21 mouse cellular contexts compared by ENCODE assay signal in the genomic region with DNA sequence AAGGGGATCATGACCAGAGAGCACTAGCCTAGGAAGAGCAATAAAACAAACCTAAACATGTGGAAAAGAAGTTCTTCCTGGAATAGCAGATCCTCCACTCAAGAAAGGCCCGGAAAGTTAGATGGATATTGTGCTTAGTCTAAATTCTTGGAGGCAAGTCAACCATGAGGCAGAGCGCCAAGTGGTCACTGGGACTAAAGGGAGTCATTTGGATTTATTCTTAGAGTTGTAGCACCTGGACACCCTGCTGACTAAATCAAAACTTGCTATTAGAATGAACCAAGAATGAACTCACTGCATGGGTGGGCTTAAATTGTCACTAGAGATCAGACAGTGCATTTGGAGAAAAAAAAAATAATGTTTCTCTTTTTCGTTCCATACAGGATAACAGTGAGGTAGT.
"Had no signal": no experiment of that assay in that cellular context is flagged by ENCODE, and none has a peak within 500 bp of the region (broad histone marks: within the 10 kb centered on the region; RNA-seq: fewer than 3 reads in every experiment).

No protein-coding gene starts in this region.

- H3K4me2 ChIP-seq: intestine, embryonic 15.5 days; liver, embryonic 12.5 days; liver, embryonic 15.5 days; midbrain, embryonic 12.5 days; midbrain, embryonic 15.5 days; neural tube, embryonic 12.5 days; neural tube, embryonic 15.5 days had no signal

- H3K9ac ChIP-seq: intestine, embryonic 15.5 days; liver, embryonic 12.5 days; liver, embryonic 15.5 days; midbrain, embryonic 12.5 days; midbrain, embryonic 15.5 days; neural tube, embryonic 12.5 days; neural tube, embryonic 15.5 days had no signal

- DNase-seq: kidney, postnatal 14 days; layer of hippocampus, adult 9-11 months; liver; lung, adult 18-20 months; lung, postnatal 14 days; right cerebral cortex, adult 18-20 months; right cerebral cortex, postnatal 14 days; right cerebral cortex, postnatal 4 days; thymus, adult 2 months; thymus, postnatal 14 days; thymus, postnatal 4 days had no signal

- H3K9me3 ChIP-seq: intestine, embryonic 15.5 days; liver, embryonic 12.5 days; liver, embryonic 15.5 days; midbrain, embryonic 12.5 days; midbrain, embryonic 15.5 days; neural tube, embryonic 12.5 days; neural tube, embryonic 15.5 days had no signal

- H3K27me3 ChIP-seq: intestine, embryonic 15.5 days; liver, embryonic 12.5 days; liver, embryonic 15.5 days; midbrain, embryonic 12.5 days; midbrain, embryonic 15.5 days; neural tube, embryonic 12.5 days; neural tube, embryonic 15.5 days had no signal

- H3K4me1 ChIP-seq: intestine, embryonic 15.5 days; liver, embryonic 12.5 days; liver, embryonic 15.5 days; midbrain, embryonic 12.5 days; midbrain, embryonic 15.5 days; neural tube, embryonic 12.5 days; neural tube, embryonic 15.5 days had no signal

- H3K27ac ChIP-seq: intestine, embryonic 15.5 days; layer of hippocampus, adult 2 months; liver, embryonic 12.5 days; liver, embryonic 15.5 days; macrophage; midbrain, embryonic 12.5 days; midbrain, embryonic 15.5 days; neural tube, embryonic 12.5 days; neural tube, embryonic 15.5 days; stomach, postnatal 0 days had no signal

- H3K36me3 ChIP-seq: intestine, embryonic 15.5 days; liver, embryonic 12.5 days; liver, embryonic 15.5 days; midbrain, embryonic 12.5 days; midbrain, embryonic 15.5 days; neural tube, embryonic 12.5 days; neural tube, embryonic 15.5 days had no signal

- ATAC-seq: intestine, embryonic 15.5 days; liver, embryonic 12.5 days; midbrain, embryonic 15.5 days had no signal

- H3K4me3 ChIP-seq: intestine, embryonic 15.5 days; layer of hippocampus, adult 2 months; liver, embryonic 12.5 days; liver, embryonic 15.5 days; midbrain, embryonic 12.5 days; midbrain, embryonic 15.5 days; neural tube, embryonic 12.5 days; neural tube, embryonic 15.5 days had no signal
